Mouse (Mus musculus): Measurements from ENCODE around the gene C9.

DNA sequence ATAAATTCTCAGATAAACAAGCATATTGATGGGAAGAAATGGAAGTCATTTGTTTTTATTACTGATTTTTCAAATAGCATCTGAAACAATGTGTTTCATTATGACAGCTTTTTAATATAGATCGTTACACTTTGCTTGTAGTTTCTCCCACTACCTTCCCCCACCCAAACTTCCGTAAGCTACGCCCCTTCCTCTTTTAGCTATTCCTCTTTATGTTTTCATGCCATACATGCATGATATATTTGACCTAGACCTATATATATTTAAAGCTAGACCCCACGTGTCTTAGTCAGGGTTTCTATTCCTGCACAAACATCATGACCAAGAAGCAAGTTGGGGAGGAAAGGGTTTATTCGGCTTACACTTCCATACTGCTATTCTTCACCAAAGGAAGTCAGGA lies 29.8 kb upstream of the C9 start:
- TF ChIP-seq CTCF (IDR thresholded peaks at IDR 0.05; ENCODE audit: low read depth, low read length) (no peak), TAL1 (conservative IDR thresholded peaks at IDR 0.05; ENCODE audit: low read depth, low read length) (no peak)
